Mouse (Mus musculus) cerebellum, postnatal 4 days (tissue): ENCODE results near the gene Rftn1.
A peak's percentile ranks its signal among the peaks of the same experiment; 100 is the strongest.

Source experiments
- DNase-seq, 2 experiments: peaks; one replicate each; pipeline ENCODE4 v3.0.0; 2022; ENCODE audit warnings: low spot score in 2 of 2, mixed read lengths in 1 of 2

The Rftn1 gene

GRCm38 (mm10) chr17:49982611-49983390, 207.7 kb downstream of the Rftn1 start:
- no peak for DNase-seq

DNA sequence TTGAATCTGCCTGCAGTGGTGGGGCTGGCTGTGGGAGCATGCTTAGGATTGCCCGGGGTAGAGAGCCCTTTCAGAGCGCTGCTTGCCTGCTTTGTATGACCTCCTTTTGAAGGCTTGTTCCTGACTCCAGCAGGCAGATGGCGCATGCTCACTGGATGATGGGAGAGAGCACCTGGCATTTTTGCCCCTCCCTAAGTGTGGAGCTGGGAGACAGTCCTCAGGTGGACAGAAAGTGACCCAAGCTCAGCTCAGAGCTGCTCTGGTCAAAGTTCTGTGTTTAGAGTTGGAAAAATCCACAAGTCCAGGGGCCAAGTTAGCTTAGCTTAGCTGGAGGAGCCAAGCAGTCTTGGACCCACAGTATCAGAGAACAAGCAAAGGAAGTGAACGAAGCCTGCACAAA, 208.9 kb downstream of the Rftn1 start:
- no peak for DNase-seq

DNA sequence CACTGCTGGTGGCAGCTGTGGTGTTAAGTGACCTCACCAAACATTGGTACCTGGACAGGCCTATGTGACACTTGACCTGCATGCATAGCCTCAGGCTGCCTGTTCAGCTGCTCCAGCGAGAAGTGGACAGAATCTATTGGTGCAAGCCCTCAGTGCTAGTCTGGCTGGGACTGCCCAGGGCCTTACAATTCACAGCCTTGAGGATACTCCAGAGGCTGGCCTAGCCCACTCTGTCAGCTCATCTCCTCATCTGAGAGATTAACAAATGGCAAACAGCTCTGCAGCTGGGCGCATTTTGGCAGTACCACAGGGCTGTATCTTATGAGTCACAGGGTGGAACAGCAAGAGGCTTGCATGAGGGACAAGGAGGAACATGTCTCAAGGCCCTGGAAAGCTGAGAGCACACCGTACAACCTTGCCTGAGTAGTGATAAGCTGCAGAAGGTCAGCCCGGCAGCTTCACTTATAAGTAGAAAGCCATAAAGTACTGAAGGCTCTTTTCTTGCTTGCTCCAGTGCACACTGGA, 210.7 kb downstream of the Rftn1 start:
- no peak for DNase-seq

DNA sequence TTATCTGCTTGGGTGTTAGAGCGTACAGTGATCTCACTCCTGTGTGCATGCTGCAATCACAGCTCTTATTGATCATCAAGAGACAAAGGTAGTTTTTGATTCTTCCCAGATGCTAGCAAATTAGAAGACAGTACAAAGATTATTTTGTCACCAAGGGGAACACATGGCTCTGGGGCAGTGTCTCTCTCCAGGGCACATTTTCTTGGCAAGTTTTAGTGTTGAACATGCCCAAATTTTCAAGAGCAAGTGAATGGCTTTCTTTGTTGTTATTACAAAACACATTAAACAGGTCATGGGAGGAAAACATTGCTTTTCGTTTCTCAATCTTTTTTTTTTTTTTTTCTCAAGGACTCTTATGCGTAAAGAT, 213.1 kb downstream of the Rftn1 start:
- no peak for DNase-seq

DNA sequence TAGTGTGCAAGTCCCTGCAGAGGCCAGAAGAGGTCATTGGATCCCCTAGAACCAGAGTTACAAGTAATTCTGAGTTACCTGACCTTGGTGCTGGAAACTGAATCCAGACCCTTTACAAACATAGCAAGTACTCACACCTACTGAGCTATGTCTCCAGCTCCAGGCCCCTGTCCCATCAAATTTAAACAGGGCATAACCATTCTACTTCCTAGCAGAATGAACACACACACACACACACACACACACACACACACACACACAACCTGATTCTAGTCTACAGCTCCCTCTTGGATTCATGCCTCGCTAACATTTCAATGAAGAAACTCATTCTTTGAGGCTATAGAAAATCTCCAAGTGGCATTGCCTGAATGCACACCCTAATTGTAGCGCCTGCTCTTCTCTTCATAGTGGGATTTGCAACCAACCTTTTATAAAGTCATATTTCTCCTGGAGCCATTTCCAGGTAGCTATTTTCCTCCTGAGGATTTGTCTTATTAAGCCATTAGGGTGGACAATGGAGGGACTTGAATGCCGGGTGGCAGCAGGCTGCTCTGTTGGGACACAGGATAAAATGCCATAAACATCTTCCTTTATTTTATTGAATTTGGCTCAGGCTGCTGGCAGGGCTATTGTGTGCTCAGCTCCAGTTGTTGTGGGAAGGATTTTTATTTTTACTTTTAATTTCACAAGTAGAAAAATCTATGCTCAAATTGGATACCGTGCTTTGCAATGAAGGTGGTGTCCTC, 213.6 kb downstream of the Rftn1 start:
- no peak for DNase-seq

- no peak for DNase-seq
These were observed 215.0 kb downstream of the Rftn1 start for GRCm38 (mm10) chr17:49975481-49975880.

GRCm38 (mm10) chr17:49974996-49975395, 215.5 kb downstream of the Rftn1 start:
- DNase-seq, result no peak

GRCm38 (mm10) chr17:49972164-49972563, 218.3 kb downstream of the Rftn1 start:
- no peak for DNase-seq

- no peak for DNase-seq
These were observed 219.4 kb downstream of the Rftn1 start for GRCm38 (mm10) chr17:49971057-49971456.

GRCm38 (mm10) chr17:49968467-49969207, 221.8 kb downstream of the Rftn1 start:
- peak in 1 of 2 experiments; percentile 65 for DNase-seq

DNA sequence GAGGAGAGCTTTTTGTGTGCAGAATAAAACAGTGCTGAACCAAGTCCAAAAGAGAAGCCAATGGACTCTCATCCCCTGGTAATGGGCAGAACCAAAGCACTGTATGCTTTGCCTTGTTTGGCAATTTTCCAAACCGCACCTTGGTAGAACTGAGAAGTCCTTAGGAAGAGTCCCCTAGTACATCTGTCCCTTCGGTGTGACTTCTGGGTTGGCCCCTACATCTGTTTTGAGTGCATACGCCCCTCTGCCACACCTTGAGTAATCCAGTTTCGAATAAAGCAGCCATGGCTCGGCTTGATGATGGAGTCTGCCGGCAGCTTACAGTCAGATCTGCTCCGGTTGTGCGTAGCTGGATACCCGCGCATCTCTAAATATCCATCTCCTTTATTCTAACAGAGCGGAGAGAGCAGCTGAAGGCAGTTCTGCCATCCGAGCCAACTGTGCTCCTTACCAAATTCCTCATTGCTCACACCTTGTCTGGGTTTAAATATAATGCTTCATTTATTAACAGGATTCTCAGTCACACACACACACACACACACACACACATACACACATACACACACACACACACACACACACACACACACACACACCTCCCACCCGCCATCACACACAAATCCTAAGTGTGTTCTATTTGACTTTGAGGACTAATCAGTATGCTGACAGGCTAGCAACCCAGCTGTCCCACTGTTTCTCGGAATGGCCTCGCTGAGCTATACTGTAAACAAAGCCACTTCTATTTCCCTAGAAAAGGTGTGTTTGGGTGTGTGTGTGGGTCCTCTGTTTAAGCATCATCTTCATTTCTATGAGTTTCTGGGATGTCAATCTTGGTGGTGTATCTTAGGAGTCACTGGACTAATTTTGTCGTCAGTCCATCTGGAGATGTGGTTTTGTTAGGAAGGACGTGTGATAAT, 224.4 kb downstream of the Rftn1 start:
- no peak for DNase-seq

GRCm38 (mm10) chr17:49965035-49965434, 225.4 kb downstream of the Rftn1 start:
- peak in 1 of 2 experiments; percentile 27 for DNase-seq

- DNase-seq, result no peak
These were observed 226.0 kb downstream of the Rftn1 start for GRCm38 (mm10) chr17:49964471-49964870.

GRCm38 (mm10) chr17:49959021-49959420, 231.5 kb downstream of the Rftn1 start:
- DNase-seq, result no peak

DNA sequence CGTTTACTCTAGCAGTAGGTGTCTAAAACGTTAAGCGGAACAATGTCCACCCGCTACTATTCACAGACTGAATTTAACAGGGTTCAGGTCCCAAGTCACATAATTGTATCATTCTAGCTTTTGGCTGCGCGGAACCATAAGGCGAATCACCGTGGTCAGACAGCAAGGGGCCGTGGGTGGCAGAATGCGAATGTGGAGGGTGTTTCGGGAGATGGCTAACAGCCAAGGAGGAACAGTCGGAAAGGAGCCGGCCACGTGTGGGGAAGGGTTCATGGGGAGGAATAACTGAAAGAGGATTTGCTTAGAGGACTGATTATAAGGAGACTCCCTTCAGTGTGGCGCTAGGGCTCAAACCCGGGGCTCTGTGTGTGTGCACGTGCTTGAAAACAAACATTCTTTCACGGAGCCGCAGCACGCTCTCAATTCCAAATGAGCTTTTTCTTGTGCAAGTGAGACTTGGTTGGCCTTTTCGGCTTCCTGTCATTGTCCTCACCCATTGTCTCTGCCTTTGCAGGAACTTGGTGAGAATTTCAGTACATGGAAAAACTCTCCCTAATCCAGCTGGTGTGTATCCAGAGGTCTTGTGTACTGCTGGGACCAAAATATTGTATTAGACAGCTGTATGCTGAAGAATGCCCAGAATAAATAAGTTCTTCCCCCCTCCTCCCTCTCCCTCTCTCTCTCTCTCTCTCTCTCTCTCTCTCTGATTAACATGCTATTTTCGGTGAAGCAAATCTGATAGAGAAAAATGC, 238.4 kb downstream of the Rftn1 start:
- DNase-seq, result peak in 1 of 2 experiments; percentile 18

DNA sequence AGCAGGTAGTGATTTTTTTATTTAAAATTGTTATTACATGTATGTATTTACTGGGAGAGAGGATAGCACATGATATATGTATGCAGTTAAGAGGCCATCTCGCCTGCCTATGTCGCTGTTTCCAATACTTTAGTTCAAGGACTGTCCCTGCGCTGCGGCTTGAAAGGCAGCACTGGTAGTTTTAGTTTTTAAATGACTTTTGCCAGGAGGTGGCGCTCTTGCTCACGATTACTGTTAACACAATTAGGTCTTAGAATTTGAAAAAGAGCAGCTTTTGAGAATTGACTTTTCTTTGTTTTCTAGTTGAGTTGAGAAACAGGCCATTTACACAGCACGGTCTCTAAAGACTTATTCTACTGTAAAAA, 239.0 kb downstream of the Rftn1 start:
- DNase-seq, result peak; percentile 55 to 88

DNA sequence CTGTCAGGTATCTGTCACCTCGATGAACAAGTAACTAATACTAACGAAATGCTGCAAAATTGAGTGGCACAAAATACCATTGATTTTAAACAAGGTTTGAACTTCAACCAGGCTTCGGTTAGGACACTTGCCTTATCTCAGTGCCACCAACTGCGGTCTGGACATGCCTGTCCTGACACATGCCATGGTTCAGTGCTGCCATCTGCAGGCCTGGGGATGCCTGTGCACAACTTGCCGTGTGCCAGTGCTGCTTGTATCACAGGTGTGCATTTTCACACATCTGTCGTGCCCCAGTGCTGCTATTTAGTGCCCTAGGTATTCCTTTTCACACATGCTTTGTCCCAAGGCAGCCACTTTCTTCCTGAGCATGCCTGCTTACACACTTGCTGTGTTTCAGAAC, 247.8 kb downstream of the Rftn1 start:
- DNase-seq, result no peak
